Mouse (Mus musculus) cerebellum, postnatal 25 days (tissue): ENCODE results near the gene Rbfox3.
"Not testable (repeated sequence)": the region's sequence is repeated elsewhere in the genome, so short reads cannot be mapped to it uniquely, and the experiment has no call there.

ENCODE experiments used
- DNase-seq, 2 experiments: peaks; one replicate each; pipeline ENCODE4 v3.0.0; 2021; ENCODE audit warnings: mixed read lengths in 2 of 2

Rbfox3 gene

GRCm38 (mm10) chr11:118818528-118818927 is 92.9 kb downstream of the Rbfox3 start:
- no peak for DNase-seq

GRCm38 (mm10) chr11:118815118-118815517 is 96.3 kb downstream of the Rbfox3 start:
- no peak for DNase-seq

- no peak for DNase-seq
These were observed 97.5 kb downstream of the Rbfox3 start for GRCm38 (mm10) chr11:118813942-118814341.

GRCm38 (mm10) chr11:118811404-118811803 is 100.0 kb downstream of the Rbfox3 start:
- peak; percentile 69 to 79 for DNase-seq

- DNase-seq: no peak
These were observed 103.9 kb downstream of the Rbfox3 start for GRCm38 (mm10) chr11:118807511-118807910.

- peak; percentile 57 to 79 for DNase-seq
These were observed 116.4 kb downstream of the Rbfox3 start for GRCm38 (mm10) chr11:118794856-118795602.

GRCm38 (mm10) chr11:118793639-118794021 is 117.8 kb downstream of the Rbfox3 start:
- peak; percentile 74 to 81 for DNase-seq

GRCm38 (mm10) chr11:118792916-118793638 is 118.3 kb downstream of the Rbfox3 start:
- peak; percentile 70 to 76 for DNase-seq

- DNase-seq: peak in 1 of 2 experiments; percentile 47
These were observed 119.1 kb downstream of the Rbfox3 start for GRCm38 (mm10) chr11:118792163-118792915.

- peak in 1 of 2 experiments; percentile 34 for DNase-seq
These were observed 120.0 kb downstream of the Rbfox3 start for GRCm38 (mm10) chr11:118791391-118791790.

GRCm38 (mm10) chr11:118788091-118788490 is 123.3 kb downstream of the Rbfox3 start:
- DNase-seq: no peak

- peak; percentile 61 to 66 for DNase-seq
These were observed 128.7 kb downstream of the Rbfox3 start for GRCm38 (mm10) chr11:118782677-118783076.

- peak; percentile 57 to 76 for DNase-seq
These were observed 135.6 kb downstream of the Rbfox3 start for GRCm38 (mm10) chr11:118775753-118776152.

GRCm38 (mm10) chr11:118774777-118775176 is 136.6 kb downstream of the Rbfox3 start:
- not testable (repeated sequence) for DNase-seq

GRCm38 (mm10) chr11:118773076-118773583 is 138.3 kb downstream of the Rbfox3 start:
- peak; percentile 58 to 59 for DNase-seq

- DNase-seq: peak in 1 of 2 experiments; percentile 67
These were observed 140.0 kb downstream of the Rbfox3 start for GRCm38 (mm10) chr11:118771358-118771757.

- no peak for DNase-seq
These were observed 140.6 kb downstream of the Rbfox3 start for GRCm38 (mm10) chr11:118770789-118771188.

GRCm38 (mm10) chr11:118769542-118769941 is 141.9 kb downstream of the Rbfox3 start:
- DNase-seq: peak in 1 of 2 experiments; percentile 39

- no peak for DNase-seq
These were observed 143.0 kb downstream of the Rbfox3 start for GRCm38 (mm10) chr11:118768441-118768840.

- no peak for DNase-seq
These were observed 144.0 kb downstream of the Rbfox3 start for GRCm38 (mm10) chr11:118767411-118767810.

GRCm38 (mm10) chr11:118760296-118760988 is 151.0 kb downstream of the Rbfox3 start:
- peak; percentile 59 to 64 for DNase-seq

- no peak for DNase-seq
These were observed 152.2 kb downstream of the Rbfox3 start for GRCm38 (mm10) chr11:118759228-118759627.
